Mouse (Mus musculus) forebrain, embryonic 11.5 days (tissue): ENCODE data around the gene Snrnp40. TPM values are rescaled to one million over a fixed set of nuclear protein-coding genes. Genes with fewer than 3 reads are reported as not detected.

ENCODE experiments used
- ATAC-seq: fragments of 200-750 bp; cut with Nextera tagmentation; replicated peaks from 2 replicates; pipeline ENCODE4 v1.8.0; 2017; ENCODE audit warnings: moderate TSS enrichment; ENCODE audit not compliant: low FRiP score
- DNase-seq: peaks from one replicate; pipeline ENCODE4 v3.0.0-alpha.2; 2017; ENCODE audit warnings: low spot score
- H3K27ac ChIP-seq: fragments of 300-500 bp; sonication (generic); 2 replicates; pipeline ENCODE4 v1.5.1; 2014; ENCODE audit warnings: low read depth, low read length
- H3K27me3 ChIP-seq: fragments of 300-500 bp; sonication (generic); 2 replicates; pipeline ENCODE4 v1.6.1; 2014; ENCODE audit warnings: mild to moderate bottlenecking, low read length, mixed read lengths; ENCODE audit not compliant: control insufficient read depth, insufficient read depth
- H3K36me3 ChIP-seq: fragments of 300-500 bp; sonication (generic); 2 replicates; pipeline ENCODE4 v1.6.1; 2014; ENCODE audit warnings: mild to moderate bottlenecking, low read length, moderate library complexity, mixed read lengths; ENCODE audit not compliant: control insufficient read depth, insufficient read depth
- H3K4me1 ChIP-seq: fragments of 300-500 bp; sonication (generic); replicated peaks from 2 replicates; pipeline ENCODE4 v1.6.1; 2014; ENCODE audit warnings: low read length, mixed read lengths; ENCODE audit not compliant: control insufficient read depth, insufficient read depth
- H3K4me2 ChIP-seq: fragments of 300-500 bp; sonication (generic); 2 replicates; pipeline ENCODE4 v1.6.1; 2014; ENCODE audit warnings: low read depth, mild to moderate bottlenecking, low read length, moderate library complexity, mixed read lengths; ENCODE audit not compliant: severe bottlenecking
- H3K4me3 ChIP-seq: fragments of 300-500 bp; sonication (generic); 2 replicates; pipeline ENCODE4 v1.5.1; 2014; ENCODE audit warnings: low read depth, low read length
- H3K9ac ChIP-seq: fragments of 300-500 bp; sonication (generic); 2 replicates; pipeline ENCODE4 v1.6.1; 2014; ENCODE audit warnings: low read length
- H3K9me3 ChIP-seq: fragments of 300-500 bp; sonication (generic); 2 replicates; pipeline ENCODE4 v1.6.1; 2016; ENCODE audit warnings: low read length, mixed read lengths; ENCODE audit not compliant: control insufficient read depth
- WGBS: fragments of 180-500 bp; shearing (Covaris S2); extraction: QIAGEN DNeasy Blood & Tissue Kit; methylation state at CpG from one replicate; pipeline ENCODE4 v1.1.7; 2014; 5-methylcytosine and 5-hydroxymethylcytosine counted together
- polyA plus RNA-seq: library from polyadenylated mRNA; unstranded; fragments of >200 nt; fragmentation: Nextera tagmentation; extraction: Ambion mirVana; gene quantifications from 2 replicates; pipeline ENCODE4 v1.2.1, GENCODE M21; 2014

The Snrnp40 gene
- polyA plus RNA-seq, 1 experiment from 2014 or later, result 214 TPM

- ATAC-seq, result no peak
- 91% methylated on average over 7 of the region's 7 CpGs for WGBS
These were observed 7.3 kb upstream of the Snrnp40 start for GRCm38 (mm10) chr4:130352588-130352987.

GRCm38 (mm10) chr4:130357946-130358345 lies 2.0 kb upstream of the Snrnp40 start:
- no peak for DNase-seq
- no peaks in the 10 kb centered on the region; the same call in 1 of the 2 replicates for H3K36me3 ChIP-seq

More at GRCm38 (mm10) chr4:130352588-130352987, 7.3 kb upstream of the Snrnp40 start:
- Histone ChIP-seq H3K4me3 (no peak overlapping the region), H3K27me3 (no peaks in the 10 kb centered on the region), H3K4me1 (no peaks in the 10 kb centered on the region), H3K27ac (no peak overlapping the region), H3K9ac (no peak overlapping the region), H3K4me2 (no peak overlapping the region), H3K36me3 (peaks cover 7% of the 10 kb centered on the region; the same call in 1 of the 2 replicates), H3K9me3 (no peaks in the 10 kb centered on the region)
- no peak for DNase-seq

GRCm38 (mm10) chr4:130360238-130360590 lies 282 bp downstream of the Snrnp40 start:
- Histone ChIP-seq H3K4me1 (peaks cover 2% of the 10 kb centered on the region), H3K27me3 (no peaks in the 10 kb centered on the region), H3K27ac (0 out of 2 replicates have a peak overlapping the region, but pooled peaks have one; percentile 31), H3K9me3 (no peaks in the 10 kb centered on the region), H3K9ac (peak overlapping the region; percentile 96), H3K36me3 (peaks cover 5% of the 10 kb centered on the region; the same call in 1 of the 2 replicates), H3K4me2 (peak overlapping the region; percentile 85), H3K4me3 (peak overlapping the region; percentile 96)
- ATAC-seq (no peak), DNase-seq (no peak)
- WGBS, result 1% methylated on average over 19 of the region's 19 CpGs

More at GRCm38 (mm10) chr4:130357946-130358345, 2.0 kb upstream of the Snrnp40 start:
- no peak overlapping the region for H3K4me3 ChIP-seq
- H3K27ac ChIP-seq, result no peak overlapping the region
- H3K4me1 ChIP-seq, result peaks cover 2% of the 10 kb centered on the region
- no peak for ATAC-seq
- H3K9ac ChIP-seq, result no peak overlapping the region
- H3K27me3 ChIP-seq, result no peaks in the 10 kb centered on the region
- no peak overlapping the region for H3K4me2 ChIP-seq
- no peaks in the 10 kb centered on the region for H3K9me3 ChIP-seq

- WGBS, result 91% methylated on average over 4 of the region's 4 CpGs
- Histone ChIP-seq H3K4me3 (no peak overlapping the region), H3K4me1 (no peaks in the 10 kb centered on the region), H3K4me2 (no peak overlapping the region), H3K9ac (no peak overlapping the region), H3K9me3 (no peaks in the 10 kb centered on the region), H3K36me3 (peaks cover 28% of the 10 kb centered on the region), H3K27me3 (no peaks in the 10 kb centered on the region), H3K27ac (no peak overlapping the region)
- no peak for ATAC-seq
- DNase-seq, result no peak
These were observed 16.7 kb downstream of the Snrnp40 start for GRCm38 (mm10) chr4:130376675-130377074.

GRCm38 (mm10) chr4:130377500-130377899 lies 17.6 kb downstream of the Snrnp40 start:
- Histone ChIP-seq H3K9ac (no peak overlapping the region), H3K4me3 (no peak overlapping the region), H3K9me3 (no peaks in the 10 kb centered on the region), H3K4me1 (no peaks in the 10 kb centered on the region), H3K36me3 (peaks cover 28% of the 10 kb centered on the region), H3K27ac (no peak overlapping the region), H3K4me2 (no peak overlapping the region), H3K27me3 (no peaks in the 10 kb centered on the region)
- whole genome bisulfite sequencing, result 90% methylated on average over 4 of the region's 4 CpGs
- ATAC-seq, result no peak
- DNase-seq, result no peak

GRCm38 (mm10) chr4:130379181-130379580 lies 19.2 kb downstream of the Snrnp40 start:
- WGBS, result 98% methylated on average over 2 of the region's 2 CpGs
- no peak for DNase-seq
- ATAC-seq, result no peak
- Histone ChIP-seq H3K9ac (no peak overlapping the region), H3K4me2 (no peak overlapping the region), H3K36me3 (peaks cover 30% of the 10 kb centered on the region), H3K27ac (no peak overlapping the region), H3K4me3 (no peak overlapping the region), H3K27me3 (no peaks in the 10 kb centered on the region), H3K9me3 (no peaks in the 10 kb centered on the region), H3K4me1 (no peaks in the 10 kb centered on the region)

- Histone ChIP-seq H3K27me3 (no peaks in the 10 kb centered on the region), H3K4me2 (no peak overlapping the region), H3K4me3 (no peak overlapping the region), H3K9ac (no peak overlapping the region), H3K9me3 (no peaks in the 10 kb centered on the region), H3K27ac (no peak overlapping the region), H3K36me3 (peaks cover 32% of the 10 kb centered on the region), H3K4me1 (no peaks in the 10 kb centered on the region)
- DNase-seq, result no peak
- WGBS, result 91% methylated on average over 2 of the region's 2 CpGs
- no peak for ATAC-seq
These were observed 20.5 kb downstream of the Snrnp40 start for GRCm38 (mm10) chr4:130380418-130380817.

GRCm38 (mm10) chr4:130387256-130387655 lies 27.3 kb downstream of the Snrnp40 start:
- Histone ChIP-seq H3K27ac (no peak overlapping the region), H3K4me1 (no peaks in the 10 kb centered on the region), H3K36me3 (peaks cover 21% of the 10 kb centered on the region), H3K9ac (no peak overlapping the region), H3K9me3 (no peaks in the 10 kb centered on the region), H3K27me3 (no peaks in the 10 kb centered on the region), H3K4me3 (no peak overlapping the region), H3K4me2 (no peak overlapping the region)
- ATAC-seq, result no peak
- WGBS, result 82% methylated on average over 3 of the region's 3 CpGs
- no peak for DNase-seq

GRCm38 (mm10) chr4:130389496-130389895 lies 29.6 kb downstream of the Snrnp40 start:
- ATAC-seq (no peak), DNase-seq (no peak)
- WGBS, result 84% methylated on average over 6 of the region's 6 CpGs
- H3K4me3 ChIP-seq, result no peak overlapping the region
- peaks cover 17% of the 10 kb centered on the region for H3K36me3 ChIP-seq
- no peak overlapping the region for H3K27ac ChIP-seq
- no peak overlapping the region for H3K4me2 ChIP-seq
- no peaks in the 10 kb centered on the region for H3K27me3 ChIP-seq
- no peaks in the 10 kb centered on the region for H3K4me1 ChIP-seq
- no peak overlapping the region for H3K9ac ChIP-seq
- H3K9me3 ChIP-seq, result no peaks in the 10 kb centered on the region
